Mouse (Mus musculus): ENCODE data around the gene Kndc1. TPM values are rescaled to one million over a fixed set of nuclear protein-coding genes. Genes with fewer than 3 reads are reported as not detected.

The Kndc1 gene
- total RNA-seq, 2 experiments from 2014 or later: not detected

DNA sequence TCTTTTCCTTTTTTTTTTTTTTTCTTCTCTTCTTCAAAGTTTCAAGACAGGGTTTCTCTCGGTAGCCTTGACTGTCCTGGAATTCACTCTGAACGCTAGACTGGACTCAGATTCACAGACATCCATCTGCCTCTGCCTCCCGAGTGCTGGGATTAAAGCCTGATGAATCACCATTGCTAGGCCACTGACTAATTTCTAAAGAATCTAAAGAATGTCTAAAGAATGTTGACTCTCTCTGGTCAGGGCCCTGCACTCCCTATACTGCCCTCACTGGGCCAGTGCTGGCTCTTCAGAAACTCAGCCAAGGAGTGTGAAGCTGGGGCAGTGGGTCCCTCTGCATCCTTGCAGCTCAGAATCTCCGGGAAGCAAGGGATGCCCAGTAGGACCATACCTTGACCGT lies 81.0 kb downstream of the Kndc1 start:
- no peak for ATAC-seq (replicated peaks; ENCODE audit: low FRiP score, poor library complexity, severe bottlenecking)

DNA sequence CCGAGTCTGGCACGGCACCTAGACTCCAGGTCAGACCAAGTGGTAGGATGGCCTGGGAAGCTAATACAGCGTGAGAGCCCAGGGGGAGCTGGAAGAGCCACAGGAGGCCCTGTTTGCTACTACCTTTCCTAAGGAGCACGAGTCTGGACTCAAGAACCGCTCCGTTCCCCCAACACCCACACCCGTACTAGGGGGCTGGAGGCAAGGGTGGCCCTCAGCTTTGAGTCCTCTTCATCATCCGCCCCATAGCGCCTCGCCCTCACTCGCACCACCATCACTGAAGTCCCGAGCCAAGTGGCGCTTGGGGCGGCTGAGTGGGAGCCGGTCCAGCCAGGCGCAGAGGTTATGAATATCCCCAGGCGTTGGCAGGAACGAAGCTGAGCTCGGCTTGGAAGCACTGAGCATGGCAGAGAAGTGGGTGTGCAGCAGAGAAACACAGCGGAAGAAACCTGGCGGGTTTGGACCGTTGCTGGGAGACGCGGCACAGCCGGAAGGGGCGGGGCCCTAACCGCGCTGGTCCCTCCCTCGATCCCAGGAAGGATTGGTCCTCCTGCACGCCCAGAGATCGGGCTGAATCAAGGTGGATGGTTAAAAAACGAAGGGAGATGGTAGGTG lies 83.9 kb downstream of the Kndc1 start, which contains the start of gene 6430531B16Rik:
6430531B16Rik (minus strand) TSS at position 478 of the 615 bp plus-strand sequence.
- peak; percentile 48 for ATAC-seq (replicated peaks; ENCODE audit: low FRiP score, poor library complexity, severe bottlenecking)

DNA sequence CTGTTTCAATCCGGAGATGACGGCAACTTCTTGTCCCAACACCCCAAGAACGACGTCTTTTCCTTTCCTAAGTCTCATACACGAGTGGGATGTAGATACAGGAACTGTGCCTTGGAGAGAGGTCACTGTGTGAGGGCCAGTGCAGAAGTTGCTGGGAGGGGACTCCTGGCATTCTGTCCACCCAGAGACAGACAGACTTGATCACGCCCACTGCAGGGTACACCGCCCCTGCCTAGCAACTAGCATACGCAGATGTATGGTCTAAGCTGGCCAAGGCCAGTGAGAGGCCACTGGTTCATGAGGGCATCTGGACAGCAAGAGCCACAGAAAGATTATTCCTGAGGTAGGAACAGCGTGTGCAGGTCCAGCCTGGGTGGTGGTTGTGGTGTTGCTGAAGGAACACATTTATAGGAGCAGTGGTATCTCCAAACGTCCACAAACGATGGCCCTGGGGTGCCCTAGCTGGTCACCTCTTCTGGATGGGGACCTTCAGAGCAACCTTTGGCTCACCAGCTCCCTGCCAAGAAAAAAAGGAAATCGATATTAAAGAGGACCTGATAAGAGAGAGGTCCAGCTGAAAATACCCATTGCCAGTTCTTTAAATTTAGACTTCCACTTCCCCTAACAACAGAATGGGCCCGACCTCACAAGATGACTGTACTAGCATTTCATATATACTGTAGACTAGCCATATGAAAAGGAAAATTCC lies 84.7 kb downstream of the Kndc1 start:
- ATAC-seq (replicated peaks; ENCODE audit: low FRiP score, poor library complexity, severe bottlenecking): no peak

DNA sequence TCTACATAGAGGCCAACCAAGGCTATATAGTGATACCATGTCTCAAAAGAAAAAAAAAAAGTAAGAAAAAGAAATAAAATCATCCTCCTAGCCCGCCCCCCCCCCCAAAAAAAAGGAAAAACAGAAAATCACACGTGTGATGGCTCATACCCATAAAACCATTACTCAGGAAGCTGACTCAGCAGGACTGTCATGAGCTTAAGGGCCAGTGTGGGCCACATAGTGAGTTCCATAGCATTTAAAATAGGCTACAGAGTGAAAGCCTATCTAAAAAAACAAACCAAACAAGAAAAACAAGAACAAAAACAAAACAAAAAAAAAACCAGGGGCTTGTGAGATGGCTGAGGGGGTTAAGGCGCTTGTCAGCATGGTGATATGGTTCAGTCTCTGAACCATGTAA lies 86.3 kb downstream of the Kndc1 start:
- no peak for ATAC-seq (replicated peaks; ENCODE audit: low FRiP score, poor library complexity, severe bottlenecking)

DNA sequence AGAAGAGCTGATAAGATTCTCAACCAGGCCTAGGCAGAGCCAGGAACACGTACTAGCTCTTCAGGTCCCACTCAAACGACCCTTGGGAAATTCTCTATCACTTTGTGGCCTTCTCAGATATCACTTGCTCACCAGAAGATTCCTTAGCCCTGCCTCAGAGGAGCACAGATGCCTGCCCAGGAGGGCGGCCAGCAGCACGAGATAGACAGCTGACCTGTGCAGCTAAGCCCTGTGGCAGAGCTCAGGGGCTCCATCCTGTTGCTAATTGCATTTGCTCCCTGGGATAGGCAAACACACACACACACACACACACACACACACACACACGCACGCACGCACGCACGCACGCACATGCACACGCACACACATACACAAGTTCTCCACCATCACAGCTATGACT lies 87.6 kb downstream of the Kndc1 start:
- no peak for ATAC-seq (replicated peaks; ENCODE audit: low FRiP score, poor library complexity, severe bottlenecking)

DNA sequence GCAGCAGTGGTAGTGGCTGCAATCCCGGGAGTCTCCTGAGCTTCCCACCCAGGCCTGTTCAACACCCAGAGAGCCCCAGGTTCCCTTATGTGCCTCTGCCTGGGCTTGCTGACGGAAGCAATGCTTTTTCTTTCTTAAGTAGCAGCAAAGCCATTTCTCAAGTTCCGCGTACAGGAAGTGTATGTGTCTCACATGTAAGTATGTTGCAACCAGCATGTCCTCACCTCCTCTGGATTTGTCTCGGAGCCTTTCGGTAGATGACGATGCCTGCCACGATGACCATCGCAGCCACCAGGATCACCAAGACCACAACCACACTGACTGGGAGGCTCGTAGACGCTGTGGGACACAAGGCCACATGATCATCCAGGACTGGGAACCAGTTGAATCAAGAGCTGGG lies 90.0 kb downstream of the Kndc1 start:
- ATAC-seq (replicated peaks; ENCODE audit: low FRiP score, poor library complexity, severe bottlenecking): no peak

DNA sequence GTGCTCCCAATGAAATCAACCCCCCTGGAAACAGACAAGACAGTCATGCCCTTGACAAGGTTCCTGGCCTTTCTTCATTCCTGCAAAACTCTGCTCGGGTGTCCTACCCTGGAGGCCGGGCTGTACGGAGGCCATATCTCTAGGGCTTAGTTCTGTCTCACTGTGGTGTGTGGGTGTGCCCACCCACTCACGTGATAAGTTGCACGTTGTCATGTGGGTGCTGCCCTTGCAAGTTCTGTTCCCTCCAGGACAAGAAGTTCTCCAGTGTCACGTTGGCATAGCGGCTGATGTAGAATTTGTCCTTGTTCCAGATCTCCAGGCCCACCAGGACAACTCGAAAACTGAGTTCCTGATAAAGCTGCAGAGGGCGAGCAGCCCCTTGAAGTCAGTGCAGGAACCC lies 93.8 kb downstream of the Kndc1 start:
- no peak for ATAC-seq (replicated peaks; ENCODE audit: low FRiP score, poor library complexity, severe bottlenecking)

DNA sequence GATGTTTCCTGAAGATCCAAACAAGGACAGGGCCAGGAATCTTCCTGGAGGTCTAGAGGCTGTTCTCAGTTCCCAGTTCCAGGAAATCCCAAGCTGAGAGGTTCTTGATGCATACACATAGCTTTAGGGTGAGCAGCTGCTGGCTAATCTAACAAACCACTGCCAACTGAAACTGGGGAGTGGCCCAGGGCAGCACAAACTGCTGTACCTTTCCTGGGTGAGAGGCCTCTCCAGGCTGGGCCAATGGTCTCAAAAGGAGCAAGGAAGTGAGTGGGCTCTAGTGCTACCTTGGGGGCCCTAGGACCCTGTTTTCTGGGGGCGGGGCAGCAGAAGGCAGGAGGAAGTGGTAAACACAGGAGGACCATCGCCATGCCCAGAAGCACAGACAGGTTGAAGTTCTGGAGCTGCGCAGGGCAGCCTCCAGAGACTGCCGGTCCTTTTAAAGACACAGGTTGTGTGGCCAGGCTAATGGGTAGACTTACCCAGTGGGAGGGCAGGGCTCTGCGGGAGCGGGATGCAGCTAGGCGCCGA lies 96.4 kb downstream of the Kndc1 start:
- ATAC-seq (replicated peaks; ENCODE audit: low FRiP score, poor library complexity, severe bottlenecking): no peak

Other genes starting within 250 kb of the Kndc1 start
- gene Cfap46, start 210.9 kb upstream of the Kndc1 start, total RNA-seq (2015; ENCODE audit: low replicate concordance): 0.21 TPM in 1 of 2 replicates, not detected in the other
- not detected in 2 replicates for gene Cfap46, start 210.9 kb upstream of the Kndc1 start, total RNA-seq (2017; ENCODE audit: low replicate concordance)
- gene Adgra1, start 60.5 kb upstream of the Kndc1 start, total RNA-seq (2015; ENCODE audit: low replicate concordance): not detected in 2 replicates
- not detected in 2 replicates for gene Adgra1, start 60.5 kb upstream of the Kndc1 start, total RNA-seq (2017; ENCODE audit: low replicate concordance)
- not detected in 2 replicates for gene Utf1, start 49.1 kb downstream of the Kndc1 start, total RNA-seq (2015; ENCODE audit: low replicate concordance)
- gene Utf1, start 49.1 kb downstream of the Kndc1 start, total RNA-seq (2017; ENCODE audit: low replicate concordance): not detected in 2 replicates
- not detected in 2 replicates for gene 6430531B16Rik, start 84.1 kb downstream of the Kndc1 start, total RNA-seq (2015; ENCODE audit: low replicate concordance)
- 2.0 TPM in 1 of 2 replicates, not detected in the other for gene 6430531B16Rik, start 84.1 kb downstream of the Kndc1 start, total RNA-seq (2017; ENCODE audit: low replicate concordance)
- gene Adam8, start 97.9 kb downstream of the Kndc1 start, total RNA-seq (2015; ENCODE audit: low replicate concordance): 6.9 and 8.3 TPM in 2 replicates
- gene Adam8, start 97.9 kb downstream of the Kndc1 start, total RNA-seq (2017; ENCODE audit: low replicate concordance): 7.3 and 7.8 TPM in 2 replicates
- gene Zfp511, start 141.7 kb downstream of the Kndc1 start, total RNA-seq (2015; ENCODE audit: low replicate concordance): 11.5 and 12.5 TPM in 2 replicates
- 5.8 and 6.6 TPM in 2 replicates for gene Zfp511, start 141.7 kb downstream of the Kndc1 start, total RNA-seq (2017; ENCODE audit: low replicate concordance)
- gene Tubgcp2, start 142.0 kb downstream of the Kndc1 start, total RNA-seq (2015; ENCODE audit: low replicate concordance): 9.4 and 14.6 TPM in 2 replicates
- gene Tubgcp2, start 142.0 kb downstream of the Kndc1 start, total RNA-seq (2017; ENCODE audit: low replicate concordance): 8.3 and 9.6 TPM in 2 replicates
- gene Msx3, start 154.4 kb downstream of the Kndc1 start, total RNA-seq (2015; ENCODE audit: low replicate concordance): not detected in 2 replicates
- gene Msx3, start 154.4 kb downstream of the Kndc1 start, total RNA-seq (2017; ENCODE audit: low replicate concordance): not detected in 2 replicates
- gene Caly, start 187.9 kb downstream of the Kndc1 start, total RNA-seq (2015; ENCODE audit: low replicate concordance): not detected in 2 replicates
- gene Caly, start 187.9 kb downstream of the Kndc1 start, total RNA-seq (2017; ENCODE audit: low replicate concordance): not detected in 2 replicates
- not detected in 2 replicates for gene Prap1, start 198.7 kb downstream of the Kndc1 start, total RNA-seq (2015; ENCODE audit: low replicate concordance)
- gene Prap1, start 198.7 kb downstream of the Kndc1 start, total RNA-seq (2017; ENCODE audit: low replicate concordance): not detected in 2 replicates
- 6.1 TPM in 1 of 2 replicates, not detected in the other for gene Fuom, start 207.7 kb downstream of the Kndc1 start, total RNA-seq (2015; ENCODE audit: low replicate concordance)
- 2.1 TPM in 1 of 2 replicates, not detected in the other for gene Fuom, start 207.7 kb downstream of the Kndc1 start, total RNA-seq (2017; ENCODE audit: low replicate concordance)
- gene Paox, start 221.1 kb downstream of the Kndc1 start, total RNA-seq (2015; ENCODE audit: low replicate concordance): 0.84 and 3.3 TPM in 2 replicates
- 1.2 and 7.9 TPM in 2 replicates for gene Paox, start 221.1 kb downstream of the Kndc1 start, total RNA-seq (2017; ENCODE audit: low replicate concordance)
- gene Echs1, start 221.8 kb downstream of the Kndc1 start, total RNA-seq (2015; ENCODE audit: low replicate concordance): 12.5 and 23.4 TPM in 2 replicates
- 9.2 and 25.3 TPM in 2 replicates for gene Echs1, start 221.8 kb downstream of the Kndc1 start, total RNA-seq (2017; ENCODE audit: low replicate concordance)
- gene Mtg1, start 242.9 kb downstream of the Kndc1 start, total RNA-seq (2015; ENCODE audit: low replicate concordance): 2.1 and 2.5 TPM in 2 replicates
- 1.6 TPM in 1 of 2 replicates, not detected in the other for gene Mtg1, start 242.9 kb downstream of the Kndc1 start, total RNA-seq (2017; ENCODE audit: low replicate concordance)